Mouse (Mus musculus) pancreas, adult 10 weeks (tissue): ENCODE results near the gene Npr1. TPM values are rescaled to one million over a fixed set of nuclear protein-coding genes. Genes with fewer than 3 reads are reported as not detected.

Experiments
- polyA plus RNA-seq: library from polyadenylated mRNA; stranded (reverse); fragments of 350-450 nt; fragmentation: Illumina TruSeq; extraction: RNeasy Lipid Tissue Mini Kit (QIAGEN cat#74804); gene quantifications from one replicate; pipeline ENCODE4 v1.2.3, GENCODE M21; 2015; ENCODE audit warnings: low read depth, low replicate concordance; ENCODE audit not compliant: insufficient read depth

Gene Npr1
- 24.0 TPM for polyA plus RNA-seq

DNA sequence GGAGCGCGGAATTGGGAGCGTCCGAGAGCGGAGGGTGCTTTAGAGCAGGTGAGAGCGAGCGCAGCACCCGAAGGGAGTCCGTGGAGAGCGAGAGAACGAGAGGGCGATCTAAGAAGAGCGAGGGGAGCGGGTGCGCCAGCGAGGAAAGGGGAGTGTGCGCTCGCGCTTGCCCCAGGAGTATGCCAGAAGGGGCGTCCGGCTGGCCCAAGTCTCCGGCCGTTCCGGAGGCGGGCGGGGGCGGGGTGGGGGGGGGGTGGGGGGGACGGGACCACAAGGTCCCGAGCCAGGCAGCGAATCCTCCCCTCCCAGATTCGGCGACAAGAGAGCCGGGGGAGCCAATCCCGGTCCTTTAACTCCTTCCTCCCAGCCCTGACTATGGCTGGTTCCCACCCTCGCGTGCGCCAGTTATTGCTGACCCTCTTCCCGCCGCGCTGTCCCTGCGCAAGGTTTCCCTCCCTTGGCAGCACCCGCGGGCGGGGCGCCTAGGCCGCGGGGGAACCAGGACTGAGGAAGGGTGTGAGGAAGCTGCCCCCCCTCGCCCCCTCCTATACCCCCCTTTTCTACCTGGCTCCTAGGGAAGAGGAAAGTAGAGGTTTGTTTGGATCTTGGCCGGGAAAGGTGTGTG lies at the start of gene Npr1:
Gene Npr1 (minus strand): TSS at position 181 of the 625 bp plus-strand sequence.

DNA sequence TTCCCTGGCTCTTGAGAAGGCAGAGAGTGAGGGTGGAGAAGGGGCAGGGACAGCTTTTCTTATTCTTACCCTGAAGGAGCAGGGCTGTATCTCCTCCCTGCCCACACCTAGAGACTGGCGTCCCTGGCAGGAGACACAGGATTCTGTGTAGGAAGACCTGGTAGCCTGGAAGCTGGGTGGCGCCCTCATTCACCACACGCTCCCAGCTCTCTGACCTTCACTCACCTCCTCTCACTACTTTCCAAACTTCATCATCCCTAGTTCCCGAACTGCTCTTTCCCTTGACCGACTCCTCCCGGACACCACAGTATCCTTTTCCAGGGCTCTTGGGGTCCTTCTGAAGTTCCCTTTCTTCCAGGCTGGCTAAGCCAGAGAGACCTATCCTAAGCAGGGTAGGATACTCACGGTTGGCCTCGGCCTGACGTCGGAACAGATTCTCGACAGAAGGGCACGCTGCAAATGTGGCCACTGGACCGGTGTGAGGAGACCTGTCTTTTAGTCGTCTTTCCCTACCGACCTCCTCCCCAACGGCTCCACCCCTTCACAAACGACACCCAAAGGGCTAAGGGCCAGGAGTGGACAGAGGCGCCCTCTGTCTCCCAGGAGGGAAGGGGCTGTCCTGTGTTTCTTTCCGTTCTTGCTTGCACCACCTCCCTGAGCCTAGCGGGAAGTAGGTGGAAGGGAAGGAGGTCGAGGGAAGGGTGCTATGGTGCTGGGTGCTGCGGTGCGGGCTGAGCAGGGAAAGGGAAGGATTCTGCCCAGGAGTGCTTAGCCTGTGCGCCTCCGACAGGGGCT lies 48.3 kb upstream of the Npr1 start, which contains the start of the genes S100a1 and S100a13:
Gene S100a1 (minus strand): TSS at position 597 of the 795 bp plus-strand sequence.
Gene S100a13 (plus strand): TSS at position 640 of the 795 bp plus-strand sequence.

DNA sequence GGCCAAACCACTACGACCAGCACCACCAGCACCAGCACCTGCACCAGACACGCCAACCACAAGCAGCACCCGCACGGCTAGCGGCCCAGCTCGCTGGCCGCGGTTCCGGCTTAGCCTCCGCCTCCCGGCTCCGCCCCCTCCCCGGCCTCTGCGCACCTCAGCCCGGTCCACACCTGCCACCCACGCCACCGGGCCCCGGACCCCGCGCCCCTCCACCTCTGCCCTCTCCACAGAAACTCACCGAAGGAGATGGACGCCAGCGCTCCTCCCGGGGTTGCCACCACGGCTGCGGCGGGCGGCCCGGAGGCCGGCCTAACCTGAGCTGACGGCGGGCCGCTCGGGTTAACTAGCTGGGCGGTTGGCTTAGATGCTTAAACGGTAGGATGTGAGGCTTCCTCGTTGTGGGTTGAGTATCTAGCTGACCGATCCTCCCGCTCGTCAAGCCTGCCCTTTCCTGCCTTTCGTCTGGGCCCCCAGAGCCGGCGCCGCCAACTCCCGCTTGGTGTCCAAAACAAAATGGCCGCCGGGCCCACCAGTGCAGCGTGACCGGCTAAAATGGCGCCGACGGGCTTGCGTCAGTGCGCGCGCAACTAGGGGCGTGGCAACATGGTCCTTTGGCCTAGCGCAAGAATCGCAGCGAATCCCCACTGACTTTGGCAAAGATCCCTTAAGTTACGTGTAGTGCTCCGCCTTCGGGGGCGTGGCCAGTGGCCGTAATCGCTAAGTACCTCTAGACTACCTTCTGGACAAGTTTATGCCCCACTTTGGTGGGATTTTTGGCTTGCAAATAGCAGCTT lies 43.5 kb upstream of the Npr1 start, which contains the start of gene Chtop:
Gene Chtop (minus strand): TSS at position 549 of the 797 bp plus-strand sequence.

DNA sequence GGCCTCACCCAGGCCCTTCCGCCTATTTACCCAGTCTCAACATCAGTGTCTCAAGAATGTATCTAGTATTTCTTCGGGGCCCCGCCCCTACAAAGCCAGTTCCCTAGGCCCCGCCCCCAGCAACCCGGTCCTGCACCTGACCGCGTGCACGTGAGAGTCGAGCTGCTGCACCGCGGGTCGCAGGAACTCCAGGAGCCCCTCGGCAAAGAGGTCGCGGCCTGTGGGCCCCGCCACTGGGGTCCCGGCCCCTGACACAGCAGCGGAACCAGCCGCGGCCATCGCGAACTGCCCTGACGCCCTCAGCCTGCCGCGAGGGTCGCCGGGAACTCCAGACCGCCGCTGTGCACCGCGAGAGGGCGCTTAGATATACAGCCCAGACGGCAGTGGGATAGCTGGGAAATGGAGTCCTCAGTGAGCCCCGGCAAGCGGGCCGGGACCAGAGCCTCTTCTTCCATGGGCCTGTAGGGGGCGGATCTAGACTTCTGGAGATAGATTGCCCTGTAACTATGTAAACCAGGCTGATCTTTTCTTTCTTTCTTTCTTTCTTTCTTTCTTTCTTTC lies 25.1 kb upstream of the Npr1 start, which contains the start of gene Snapin:
Gene Snapin (minus strand): TSS at position 338 of the 561 bp plus-strand sequence.

DNA sequence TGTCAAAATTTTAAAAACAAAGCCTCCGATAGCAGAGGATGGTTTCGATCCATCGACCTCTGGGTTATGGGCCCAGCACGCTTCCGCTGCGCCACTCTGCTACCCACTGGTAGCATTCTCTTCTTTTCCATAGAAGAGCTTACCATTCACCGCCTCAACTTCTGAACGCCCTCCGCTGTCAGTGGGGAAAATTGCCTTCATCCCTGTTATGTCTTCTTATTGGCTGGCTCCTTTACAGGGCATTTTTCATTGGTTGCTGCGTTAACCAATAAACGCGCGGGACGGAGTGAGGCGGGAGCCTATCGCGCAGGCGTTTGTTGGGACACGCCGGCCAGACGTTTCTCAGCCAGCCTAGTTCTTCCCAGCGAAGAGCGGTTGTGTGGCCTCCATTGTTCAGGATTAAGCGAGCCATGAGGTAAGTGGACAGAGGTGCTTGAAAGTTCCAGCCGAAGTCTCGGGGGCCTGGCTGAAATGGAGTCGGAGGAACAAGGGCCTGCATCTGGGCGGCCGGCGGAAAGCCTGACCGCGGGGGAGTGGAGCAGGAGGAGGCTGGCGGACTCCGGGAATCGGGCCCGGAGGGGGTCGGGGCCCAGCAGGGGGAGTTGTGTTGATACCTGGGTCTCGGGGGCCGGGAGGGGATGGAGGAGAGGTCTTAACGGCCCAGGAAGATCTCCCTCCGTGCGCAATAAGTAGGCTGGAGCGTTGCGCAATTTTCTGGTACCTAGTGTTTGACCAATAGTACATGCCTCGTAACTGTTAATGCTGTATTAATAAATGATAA lies 10.4 kb upstream of the Npr1 start, which contains the start of gene Ilf2:
Gene Ilf2 (plus strand): TSS at position 296 of the 781 bp plus-strand sequence.

DNA sequence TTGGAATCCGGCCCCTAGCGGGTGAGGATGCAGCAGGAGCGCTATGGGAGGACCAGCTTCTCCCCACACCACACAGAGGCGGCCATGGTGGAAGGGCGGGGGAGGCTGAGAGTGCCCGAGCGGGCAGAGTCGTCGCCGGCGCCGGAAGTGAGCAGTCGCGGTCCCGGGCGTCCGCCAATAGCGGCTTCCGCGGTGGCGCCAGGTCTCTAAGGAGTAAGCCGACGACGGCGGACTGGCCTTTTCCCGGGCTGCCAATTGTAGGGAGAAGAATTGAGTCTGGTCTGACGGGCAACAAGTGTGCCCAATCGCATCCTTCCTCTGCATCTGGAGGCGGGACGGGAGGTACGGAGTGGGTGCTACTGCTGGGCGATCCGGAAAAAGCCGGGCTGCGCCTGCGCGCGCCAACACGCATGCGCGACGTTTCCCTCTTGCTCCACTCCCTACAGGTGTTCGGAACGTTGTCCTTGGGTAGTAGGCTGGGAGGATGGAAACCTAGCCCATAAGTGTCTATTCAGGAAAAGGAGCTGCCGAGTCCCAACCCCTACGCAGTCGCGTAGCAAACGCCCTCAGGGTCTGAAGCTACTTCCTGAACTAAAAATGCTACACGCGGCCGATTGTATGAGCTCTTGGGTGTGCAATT lies 32.2 kb downstream of the Npr1 start, which contains the start of gene Ints3:
Gene Ints3 (minus strand): TSS at position 242 of the 640 bp plus-strand sequence.

Other genes with a start within 250 kb of the Npr1 start
- 60.7 TPM for gene Jtb, start 234.3 kb downstream of the Npr1 start, polyA plus RNA-seq
- not detected for gene Creb3l4, start 222.4 kb downstream of the Npr1 start, polyA plus RNA-seq
- 13.2 TPM for gene Slc39a1, start 217.7 kb downstream of the Npr1 start, polyA plus RNA-seq
- gene Crtc2, start 211.7 kb downstream of the Npr1 start, polyA plus RNA-seq, result 9.5 TPM
- 3.7 TPM for gene Dennd4b, start 200.7 kb downstream of the Npr1 start, polyA plus RNA-seq
- 3.5 TPM for gene Gatad2b, start 172.7 kb downstream of the Npr1 start, polyA plus RNA-seq
- gene Slc27a3, start 75.9 kb downstream of the Npr1 start, polyA plus RNA-seq, result 6.5 TPM
- 12.9 TPM for gene Ints3, start 32.2 kb downstream of the Npr1 start, polyA plus RNA-seq
- gene Ilf2, start 10.3 kb upstream of the Npr1 start, polyA plus RNA-seq, result 10.1 TPM
- 11.3 TPM for gene Snapin, start 25.2 kb upstream of the Npr1 start, polyA plus RNA-seq
- gene Chtop, start 43.6 kb upstream of the Npr1 start, polyA plus RNA-seq, result 22.0 TPM
- gene S100a1, start 48.5 kb upstream of the Npr1 start, polyA plus RNA-seq, result 42.7 TPM
- gene S100a13, start 48.6 kb upstream of the Npr1 start, polyA plus RNA-seq, result 22.3 TPM
- not detected for gene S100a14, start 61.0 kb upstream of the Npr1 start, polyA plus RNA-seq
- 41.8 TPM for gene S100a16, start 71.4 kb upstream of the Npr1 start, polyA plus RNA-seq
- not detected for gene S100a3, start 94.7 kb upstream of the Npr1 start, polyA plus RNA-seq
- gene S100a2, start 124.4 kb upstream of the Npr1 start, polyA plus RNA-seq, result not detected
- not detected for gene Gm42674, start 136.0 kb upstream of the Npr1 start, polyA plus RNA-seq
- gene S100a4, start 137.9 kb upstream of the Npr1 start, polyA plus RNA-seq, result 10.9 TPM
- not detected for gene S100a5, start 142.7 kb upstream of the Npr1 start, polyA plus RNA-seq
- 248 TPM for gene S100a6, start 147.0 kb upstream of the Npr1 start, polyA plus RNA-seq
- gene S100a7a, start 188.2 kb upstream of the Npr1 start, polyA plus RNA-seq, result 0.89 TPM
- not detected for gene S100a8, start 203.1 kb upstream of the Npr1 start, polyA plus RNA-seq
- not detected for gene S100a9, start 229.9 kb upstream of the Npr1 start, polyA plus RNA-seq